Mouse (Mus musculus): ENCODE data around the gene Mon2.

GRCm38 (mm10) chr10:123116861-123117260, 40.6 kb upstream of the Mon2 start:
- TF ChIP-seq POLR2A (IDR thresholded peaks at IDR 0.05; ENCODE audit: borderline replicate concordance, extremely low read depth, insufficient read depth, insufficient read length, poor library complexity, severe bottlenecking), result no peak
- no peak for TF ChIP-seq CTCF (IDR thresholded peaks at IDR 0.05; ENCODE audit: borderline replicate concordance, extremely low read depth, insufficient read depth, insufficient read length)

Measured in brain, embryonic 14.5 days (tissue).